Mouse (Mus musculus) heart, embryonic 11.5 days (tissue): ENCODE measurements around the gene Atxn10. TPM values are rescaled to one million over a fixed set of nuclear protein-coding genes. Genes with fewer than 3 reads are reported as not detected.

Experiments
- ATAC-seq: fragments of 200-750 bp; cut with Nextera tagmentation; replicated peaks from 2 replicates; pipeline ENCODE4 v1.8.0; 2017; ENCODE audit warnings: moderate library complexity; ENCODE audit not compliant: insufficient number of reproducible peaks, low FRiP score, low TSS enrichment
- H3K27ac ChIP-seq: fragments of 300-500 bp; sonication (generic); 2 replicates; pipeline ENCODE4 v1.5.1; 2014; ENCODE audit warnings: mild to moderate bottlenecking, low read depth, low read length
- H3K27me3 ChIP-seq: fragments of 300-500 bp; sonication (generic); 2 replicates; pipeline ENCODE4 v1.6.1; 2014; ENCODE audit warnings: mild to moderate bottlenecking, low read length, mixed read lengths; ENCODE audit not compliant: control insufficient read depth, insufficient read depth
- H3K36me3 ChIP-seq: fragments of 300-500 bp; sonication (generic); 2 replicates; pipeline ENCODE4 v1.6.1; 2014; ENCODE audit warnings: mild to moderate bottlenecking, low read length, moderate library complexity, mixed read lengths; ENCODE audit not compliant: control insufficient read depth, insufficient read depth
- H3K4me1 ChIP-seq: fragments of 300-500 bp; sonication (generic); 2 replicates; pipeline ENCODE4 v1.6.1; 2014; ENCODE audit warnings: low read length; ENCODE audit not compliant: control insufficient read depth, insufficient read depth
- H3K4me2 ChIP-seq: fragments of 300-500 bp; sonication (generic); 2 replicates; pipeline ENCODE4 v1.6.1; 2014; ENCODE audit warnings: mild to moderate bottlenecking, moderate library complexity
- H3K4me3 ChIP-seq: fragments of 300-500 bp; sonication (generic); 2 replicates; pipeline ENCODE4 v1.5.1; 2014; ENCODE audit warnings: low read depth, low read length
- H3K9ac ChIP-seq: fragments of 300-500 bp; sonication (generic); 2 replicates; pipeline ENCODE4 v1.6.1; 2014; ENCODE audit warnings: mild to moderate bottlenecking, low read depth, low read length, moderate library complexity
- H3K9me3 ChIP-seq: fragments of 300-500 bp; sonication (generic); replicated peaks from 2 replicates; pipeline ENCODE4 v1.6.1; 2016; ENCODE audit warnings: low read length; ENCODE audit not compliant: control insufficient read depth
- WGBS: fragments of 180-500 bp; shearing (Covaris S2); extraction: QIAGEN DNeasy Blood & Tissue Kit; methylation state at CpG from one replicate; pipeline ENCODE4 v1.1.7; 2014; ENCODE audit not compliant: insufficient replicate concordance; 5-methylcytosine and 5-hydroxymethylcytosine counted together
- polyA plus RNA-seq: library from polyadenylated mRNA; unstranded; fragments of >200 nt; fragmentation: Nextera tagmentation; extraction: Ambion mirVana; gene quantifications from 2 replicates; pipeline ENCODE4 v1.2.1, GENCODE M21; 2014

Gene Atxn10
- polyA plus RNA-seq, 1 experiment from 2014 or later, result 257 TPM

DNA sequence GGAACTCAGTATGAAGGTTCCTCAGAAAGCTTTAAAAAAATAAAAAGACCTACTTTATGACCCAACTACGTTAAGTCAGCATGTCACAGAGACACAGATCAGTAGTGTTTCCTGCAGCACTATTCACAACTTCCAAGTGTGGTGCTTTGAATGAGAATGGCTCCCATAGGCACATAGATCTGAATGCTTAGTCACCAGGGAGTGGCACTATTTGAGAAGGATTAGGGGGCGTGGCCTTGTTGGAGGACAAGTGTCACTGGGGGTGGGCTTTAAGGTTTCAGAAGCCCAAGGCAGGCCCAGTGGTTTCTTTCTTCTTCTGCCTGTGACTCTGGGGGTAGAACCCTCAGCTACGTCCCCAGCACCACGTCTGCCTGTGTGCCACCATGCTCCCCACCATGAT, 32.1 kb upstream of the Atxn10 start:
- H3K4me2 ChIP-seq, result no peak overlapping the region
- H3K4me3 ChIP-seq, result no peak overlapping the region
- no peaks in the 10 kb centered on the region for H3K9me3 ChIP-seq
- no peaks in the 10 kb centered on the region for H3K36me3 ChIP-seq
- no peak overlapping the region for H3K27ac ChIP-seq
- no peak overlapping the region for H3K9ac ChIP-seq
- 0 out of 2 replicates have a peak, but pooled peaks cover 2% of the 10 kb centered on the region for H3K27me3 ChIP-seq
- ATAC-seq, result no peak
- H3K4me1 ChIP-seq, result peaks cover under 1% of the 10 kb centered on the region; the same call in 1 of the 2 replicates
- 85% methylated on average over 4 of the region's 4 CpGs for WGBS

DNA sequence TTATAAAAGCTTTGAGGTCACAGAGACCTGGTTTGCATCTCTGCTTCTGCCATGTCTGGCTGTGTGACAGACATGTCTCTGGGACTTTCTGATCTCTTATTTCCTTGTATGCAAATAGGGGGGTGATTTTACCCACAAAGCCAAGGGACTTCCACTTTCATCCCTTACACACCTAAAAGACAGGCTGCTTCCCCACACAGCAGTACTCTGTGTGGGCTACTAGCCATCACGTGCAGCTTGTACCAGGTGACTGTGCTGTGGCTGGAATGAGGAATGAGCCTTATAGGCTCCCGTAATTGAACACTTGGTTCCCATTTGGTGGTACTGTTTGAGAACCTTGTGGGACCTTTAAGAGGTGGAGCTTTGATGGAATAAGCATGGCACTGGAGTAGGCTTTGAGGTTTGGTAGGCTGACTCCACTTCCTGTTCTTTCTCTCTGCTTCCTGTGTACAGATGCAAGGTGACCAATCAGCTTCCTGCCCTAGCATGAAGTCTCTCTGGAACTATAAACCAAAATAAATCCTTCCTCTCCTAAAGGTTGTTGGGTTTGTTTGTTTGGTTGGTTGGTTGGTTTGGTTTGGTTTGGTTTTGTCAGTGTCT, 28.9 kb upstream of the Atxn10 start:
- Histone ChIP-seq H3K4me2 (no peak overlapping the region), H3K9ac (no peak overlapping the region), H3K9me3 (no peaks in the 10 kb centered on the region), H3K4me3 (no peak overlapping the region), H3K4me1 (no peaks in the 10 kb centered on the region), H3K27ac (no peak overlapping the region), H3K27me3 (0 out of 2 replicates have a peak, but pooled peaks cover 2% of the 10 kb centered on the region), H3K36me3 (no peaks in the 10 kb centered on the region)
- WGBS, result 87% methylated on average over 2 of the region's 2 CpGs
- ATAC-seq, result no peak

DNA sequence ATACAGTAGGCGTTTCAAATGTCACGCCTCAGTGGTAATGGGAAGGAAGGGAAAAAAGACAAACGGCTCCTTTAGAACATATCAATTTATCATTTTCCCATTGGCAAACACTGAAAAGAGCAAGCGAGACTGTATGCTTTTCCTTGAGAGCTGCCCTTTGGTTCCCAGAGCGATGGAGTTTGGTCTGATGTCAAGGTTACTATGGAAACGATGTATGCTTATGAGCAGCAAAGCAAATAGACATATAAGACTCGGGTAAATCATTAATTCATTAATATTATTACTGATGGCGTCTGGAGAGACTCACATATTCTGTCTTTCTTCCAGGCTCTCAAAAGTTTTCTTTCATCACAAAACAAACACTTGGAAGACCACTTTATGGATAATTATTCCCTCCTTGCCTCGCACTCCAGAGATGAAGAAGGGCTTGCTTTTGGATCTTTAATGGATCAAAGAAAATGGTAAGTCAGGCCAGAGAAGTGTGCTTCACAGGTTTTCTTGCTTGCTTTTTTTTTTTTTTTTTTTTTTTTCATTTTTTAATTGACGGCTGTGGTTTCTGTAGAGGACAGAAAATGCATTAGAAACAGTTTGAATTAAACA, 24.9 kb upstream of the Atxn10 start:
- peaks cover 8% of the 10 kb centered on the region for H3K27me3 ChIP-seq
- 74% methylated on average over 10 of the region's 10 CpGs for WGBS
- H3K36me3 ChIP-seq, result no peaks in the 10 kb centered on the region
- peaks cover 2% of the 10 kb centered on the region; the same call in 1 of the 2 replicates for H3K4me1 ChIP-seq
- H3K9me3 ChIP-seq, result no peaks in the 10 kb centered on the region
- ATAC-seq, result no peak
- H3K4me3 ChIP-seq, result no peak overlapping the region
- no peak overlapping the region for H3K4me2 ChIP-seq
- H3K9ac ChIP-seq, result no peak overlapping the region
- no peak overlapping the region for H3K27ac ChIP-seq

DNA sequence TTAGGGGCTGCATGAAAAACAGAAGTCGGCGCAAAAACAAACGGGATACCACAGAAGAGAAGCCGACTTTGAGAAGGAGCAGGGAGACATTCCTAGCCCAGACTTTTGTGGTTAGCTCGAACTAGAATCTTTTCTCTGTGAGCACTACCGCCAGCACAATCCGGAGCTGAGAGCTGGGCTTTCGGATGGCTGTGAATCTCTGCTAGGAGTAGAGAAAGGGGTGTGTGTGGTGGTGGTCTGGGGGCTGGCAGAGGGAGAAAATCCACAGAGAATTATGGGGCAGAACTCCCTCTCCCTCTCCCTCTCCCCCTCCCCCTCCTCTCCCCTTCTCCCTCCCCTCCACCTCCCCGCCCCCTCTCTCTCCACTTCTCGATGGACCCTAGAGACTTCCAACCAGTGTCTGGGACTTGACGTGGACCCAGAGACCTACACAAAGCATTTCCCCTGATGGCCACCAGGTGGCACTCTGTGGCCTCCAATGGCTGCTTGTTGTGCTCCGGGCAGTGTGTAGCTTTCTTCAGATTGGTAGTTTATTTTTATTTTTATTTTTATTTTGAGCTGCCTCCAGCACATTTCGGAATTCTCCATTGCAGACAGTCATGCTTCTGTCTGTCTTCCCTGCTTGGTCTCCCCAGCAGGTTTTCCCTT, 20.5 kb upstream of the Atxn10 start:
- Histone ChIP-seq H3K4me3 (no peak overlapping the region), H3K27ac (no peak overlapping the region), H3K9me3 (no peaks in the 10 kb centered on the region), H3K4me1 (peaks cover 2% of the 10 kb centered on the region; the same call in 1 of the 2 replicates), H3K9ac (no peak overlapping the region), H3K4me2 (no peak overlapping the region), H3K27me3 (peaks cover 18% of the 10 kb centered on the region), H3K36me3 (no peaks in the 10 kb centered on the region)
- ATAC-seq, result no peak
- 37% methylated on average over 12 of the region's 13 CpGs for WGBS

DNA sequence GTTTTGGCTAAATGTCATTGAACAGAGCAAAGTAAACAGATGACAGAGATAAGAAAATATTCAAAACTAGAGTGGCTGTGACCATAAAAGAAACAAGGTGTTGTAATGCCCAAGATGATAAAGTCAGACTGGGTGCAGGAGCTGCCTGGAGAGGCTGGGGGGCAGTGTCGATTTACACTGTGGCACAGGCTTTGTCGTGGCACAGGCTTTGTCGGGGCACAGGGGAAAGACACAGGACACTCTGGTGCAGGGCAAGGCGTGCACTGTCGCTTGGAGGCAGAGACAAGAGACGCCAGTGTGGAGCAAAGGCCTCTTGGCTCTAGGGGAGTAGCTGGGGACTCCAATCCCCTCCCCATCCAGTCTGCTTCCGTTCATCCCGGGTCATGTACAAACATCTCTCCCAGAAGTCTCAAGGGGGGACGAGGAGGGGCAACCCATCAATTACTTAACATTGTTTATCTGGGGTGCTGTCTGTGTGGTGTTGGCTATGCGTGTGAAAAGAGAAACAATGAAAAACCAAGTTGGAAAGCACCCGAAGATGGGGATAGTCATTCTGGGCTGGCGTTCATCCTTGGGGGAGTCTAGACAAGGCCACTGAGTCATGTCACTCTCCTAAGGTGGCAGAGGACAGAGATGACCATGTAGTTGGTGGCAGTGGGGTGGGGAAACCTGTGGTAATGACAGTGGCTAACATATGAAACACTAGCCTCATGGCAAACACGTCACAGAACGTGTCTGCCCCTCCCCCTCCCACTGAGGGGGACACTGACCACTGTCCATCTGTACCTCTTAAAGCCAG, 19.5 kb upstream of the Atxn10 start:
- H3K9me3 ChIP-seq, result no peaks in the 10 kb centered on the region

DNA sequence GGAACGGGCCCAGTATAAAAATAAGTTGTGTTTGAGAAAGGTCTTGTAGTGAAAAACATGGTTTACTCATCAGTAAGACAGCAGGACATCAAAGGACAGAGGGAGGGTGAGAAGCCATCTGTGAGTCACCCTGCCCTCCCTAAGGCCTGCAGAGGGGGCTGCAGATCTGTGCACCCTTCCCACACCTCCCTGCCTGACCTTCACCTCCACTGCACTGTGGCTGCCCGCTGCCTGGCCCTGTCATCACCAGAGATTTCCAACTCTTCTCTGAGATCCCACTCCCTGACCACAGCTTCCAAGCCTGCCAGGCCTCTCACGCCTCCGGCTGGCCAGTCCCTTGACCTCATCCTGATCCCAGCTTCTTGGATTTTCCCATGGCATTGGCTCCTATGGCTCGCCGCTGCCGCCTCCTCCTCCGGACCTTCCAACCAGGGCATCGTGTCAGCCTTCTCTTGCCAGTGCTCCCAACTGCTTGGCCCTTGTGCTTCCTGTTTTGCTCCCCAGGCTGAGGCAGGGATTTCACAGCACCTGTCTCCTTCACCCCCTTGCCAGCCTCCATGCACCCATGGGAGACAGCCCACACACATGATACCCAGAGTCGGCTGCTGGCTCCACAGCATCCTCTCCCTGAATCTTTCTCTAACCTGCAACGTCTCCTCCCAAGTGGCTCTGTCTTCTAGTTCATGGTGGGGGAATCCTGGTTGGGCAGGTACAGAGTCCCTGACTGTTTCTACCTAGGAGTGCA, 15.9 kb upstream of the Atxn10 start:
- Histone ChIP-seq H3K27me3 (peaks cover 10% of the 10 kb centered on the region), H3K9ac (no peak overlapping the region), H3K4me2 (no peak overlapping the region), H3K9me3 (no peaks in the 10 kb centered on the region), H3K36me3 (no peaks in the 10 kb centered on the region), H3K4me1 (peaks cover 2% of the 10 kb centered on the region; the same call in 1 of the 2 replicates), H3K27ac (no peak overlapping the region), H3K4me3 (no peak overlapping the region)
- ATAC-seq, result no peak
- WGBS, result 58% methylated on average over 11 of the region's 11 CpGs

More for the DNA sequence above, 19.5 kb upstream of the Atxn10 start:
- Histone ChIP-seq H3K4me2 (no peak overlapping the region), H3K4me3 (no peak overlapping the region), H3K27ac (no peak overlapping the region), H3K9ac (no peak overlapping the region), H3K27me3 (peaks cover 18% of the 10 kb centered on the region), H3K36me3 (no peaks in the 10 kb centered on the region), H3K4me1 (peaks cover 2% of the 10 kb centered on the region; the same call in 1 of the 2 replicates)
- 59% methylated on average over 14 of the region's 14 CpGs for WGBS
- ATAC-seq, result no peak

DNA sequence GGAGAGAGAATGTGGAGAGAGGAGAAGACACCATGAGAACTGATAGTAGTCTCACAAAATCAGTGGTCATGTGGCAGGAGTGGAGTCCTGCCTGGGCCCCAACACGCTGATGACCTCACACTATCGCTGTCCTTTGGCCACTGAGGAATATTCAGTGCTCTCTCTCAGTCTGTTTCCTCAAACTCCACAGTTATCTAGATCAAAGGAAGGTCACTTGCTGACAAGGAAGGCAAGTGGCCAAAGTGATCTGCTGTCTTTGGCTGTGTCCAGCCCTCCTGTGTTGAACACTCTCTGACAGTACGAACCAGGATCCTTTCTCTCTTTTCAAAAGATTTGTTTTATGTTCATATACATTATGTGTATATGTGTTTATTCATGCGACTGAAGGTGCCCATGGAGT, 12.8 kb upstream of the Atxn10 start:
- Histone ChIP-seq H3K36me3 (no peaks in the 10 kb centered on the region), H3K27me3 (0 out of 2 replicates have a peak, but pooled peaks cover 1% of the 10 kb centered on the region), H3K27ac (no peak overlapping the region), H3K4me1 (0 out of 2 replicates have a peak, but pooled peaks cover 3% of the 10 kb centered on the region), H3K4me2 (no peak overlapping the region), H3K9me3 (no peaks in the 10 kb centered on the region), H3K9ac (no peak overlapping the region), H3K4me3 (no peak overlapping the region)
- no peak for ATAC-seq
- 83% methylated on average over 4 of the region's 4 CpGs for WGBS

DNA sequence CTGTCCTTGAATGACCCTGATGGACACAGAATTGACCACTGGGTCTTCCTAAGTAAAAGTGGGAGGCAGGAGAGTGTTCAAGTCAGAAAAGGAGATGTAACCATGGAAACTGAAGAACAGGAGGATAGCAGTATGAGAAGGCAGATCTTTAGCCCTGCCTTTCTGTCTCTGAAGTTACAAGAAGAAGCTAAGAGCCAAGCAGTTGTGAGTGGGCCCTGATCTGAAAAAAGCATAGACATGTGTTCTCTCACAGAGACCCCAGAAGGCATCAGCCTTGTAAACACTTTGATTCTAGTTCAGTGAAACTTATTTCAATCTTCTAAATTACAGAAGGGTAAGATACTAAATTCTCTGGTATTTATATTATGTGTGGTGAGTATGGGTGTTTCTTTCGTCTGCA, 11.6 kb upstream of the Atxn10 start:
- Histone ChIP-seq H3K4me2 (no peak overlapping the region), H3K36me3 (no peaks in the 10 kb centered on the region), H3K9me3 (no peaks in the 10 kb centered on the region), H3K4me3 (no peak overlapping the region), H3K4me1 (0 out of 2 replicates have a peak, but pooled peaks cover 3% of the 10 kb centered on the region), H3K27ac (no peak overlapping the region), H3K27me3 (no peaks in the 10 kb centered on the region), H3K9ac (no peak overlapping the region)
- no peak for ATAC-seq
- WGBS, result 90% methylated on average over 1 of the region's 1 CpGs
